Mouse (Mus musculus) stomach, postnatal 0 days (tissue): ENCODE measurements around the gene Cmtm2a.

Experiments used
- CTCF ChIP-seq: IDR thresholded peaks from 2 replicates; pipeline ENCODE4 v1.5.1; 2016; ENCODE audit warnings: antibody characterized with exemption, low read depth, mild to moderate bottlenecking, moderate library complexity
- EP300 ChIP-seq: optimal IDR thresholded peaks from 2 replicates; pipeline ENCODE3; 2016; ENCODE audit warnings: antibody characterized with exemption

DNA sequence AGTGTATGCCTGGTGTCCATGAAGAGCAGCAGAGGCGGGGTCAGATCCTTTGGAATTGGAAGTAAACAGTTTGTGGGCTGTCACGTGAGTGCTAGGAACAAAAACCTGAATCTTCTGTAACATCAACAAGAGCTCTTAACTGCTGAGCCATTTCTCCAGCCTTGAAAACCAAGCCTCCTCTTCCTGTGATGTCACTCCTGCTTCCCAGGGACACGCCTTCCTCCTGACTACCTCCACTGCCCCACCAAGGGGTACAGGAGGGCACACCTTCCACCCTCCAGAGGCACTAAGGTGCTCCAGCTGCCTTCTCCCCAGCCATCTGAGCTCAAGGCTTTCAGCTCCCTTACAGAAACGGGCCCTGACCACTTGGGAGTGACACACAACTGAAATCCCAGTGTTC lies 46.4 kb downstream of the Cmtm2a start:
- no peak for TF ChIP-seq CTCF
- TF ChIP-seq EP300 = no peak
